Mouse (Mus musculus) gastrocnemius, postnatal 10 days (tissue): ENCODE measurements around the gene Farsb. TPM values are rescaled to one million over a fixed set of nuclear protein-coding genes. Genes with fewer than 3 reads are reported as not detected.
A peak's percentile ranks its signal among the peaks of the same experiment; 100 is the strongest.
"Not testable (repeated sequence)": the region's sequence is repeated elsewhere in the genome, so short reads cannot be mapped to it uniquely, and the experiment has no call there.

Experiments used
- DNase-seq: peaks from one replicate; pipeline ENCODE4 v3.0.0; 2021; ENCODE audit warnings: mixed read lengths
- long read RNA-seq, 2 experiments: library from polyadenylated mRNA; stranded (forward); transcript quantifications; one replicate each; pipeline ENCODE4 v2.0.0; 2021
- total RNA-seq, 2 experiments: library from RNA; stranded (reverse); gene quantifications; 2 replicates each; pipeline ENCODE4 v1.2.3; 2021

Gene Farsb
- total RNA-seq, result 10 to 100 TPM; 46.4 to 48.3 TPM
- long read RNA-seq, experiment 1, transcript Farsb-201 (17 exons, 1,951 nt), result major isoform, 25 of 60 reads
- long read RNA-seq, experiment 1, partial matches to known transcripts, result 7 of 60 reads
- long read RNA-seq, experiment 1, other reads (novel, unspliced or antisense), result 27 of 60 reads
- long read RNA-seq, experiment 2, transcript Farsb-201 (17 exons, 1,951 nt), result major isoform, 25 of 59 reads
- long read RNA-seq, experiment 2, partial matches to known transcripts, result 11 of 59 reads
- long read RNA-seq, experiment 2, other reads (novel, unspliced or antisense), result 23 of 59 reads

DNA sequence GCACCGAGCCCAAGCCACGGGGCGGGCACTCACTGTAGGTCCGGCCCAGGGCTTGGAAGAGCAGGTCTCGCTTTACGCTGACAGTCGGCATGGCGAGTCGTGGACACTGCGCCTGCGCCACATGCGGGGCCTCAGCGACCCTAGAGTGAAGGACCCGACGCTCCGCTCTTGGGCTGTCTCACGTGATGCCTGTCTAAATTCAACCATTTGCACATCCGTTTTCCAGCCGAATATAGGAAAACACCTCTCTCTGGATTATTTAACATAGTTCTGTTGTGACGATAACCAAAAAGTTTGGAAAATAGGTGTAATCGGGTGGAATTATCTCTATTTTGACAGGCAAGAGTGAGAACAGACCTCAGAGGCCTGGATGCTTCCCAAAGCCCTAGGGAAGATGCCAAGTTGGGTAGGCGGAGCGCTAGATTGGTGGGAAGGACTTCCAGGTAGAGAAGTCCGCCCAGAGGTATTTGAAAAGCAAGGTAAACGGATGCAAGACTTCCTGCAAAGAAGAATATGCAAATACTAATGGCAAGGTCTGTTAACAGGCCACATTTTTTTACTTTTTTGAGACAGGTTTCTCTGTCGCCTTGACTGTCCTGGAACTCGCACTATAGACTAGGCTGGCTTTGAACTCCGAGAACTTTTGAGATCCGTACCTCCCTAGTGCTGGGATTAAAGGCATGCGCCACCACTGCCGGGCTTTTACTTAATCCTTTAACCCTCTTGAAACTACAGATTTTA is at the start of gene Farsb:
Gene Farsb, minus strand, starts transcription at position 146 of the 741 bp plus-strand sequence.
- peak; percentile 95 for DNase-seq

DNA sequence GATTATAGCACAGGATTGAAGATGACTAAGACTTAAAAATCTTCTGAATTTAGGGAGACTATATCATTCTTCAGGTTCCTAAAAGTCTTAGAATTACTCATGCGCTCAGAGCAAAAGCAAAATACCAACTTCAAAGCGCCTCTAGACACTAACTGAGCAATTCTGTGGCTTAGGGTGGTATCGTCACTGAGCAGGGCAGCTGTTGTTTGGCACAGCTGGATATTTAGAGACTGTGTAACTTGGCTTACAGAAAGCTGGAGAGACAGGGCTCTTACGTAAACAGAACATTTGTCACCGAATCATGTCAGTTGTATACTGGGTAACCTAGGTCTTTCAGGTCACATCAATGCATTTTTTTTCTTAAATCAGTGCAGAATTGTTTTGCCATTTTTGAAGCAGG is 49.7 kb upstream of the Farsb start:
- no peak for DNase-seq

DNA sequence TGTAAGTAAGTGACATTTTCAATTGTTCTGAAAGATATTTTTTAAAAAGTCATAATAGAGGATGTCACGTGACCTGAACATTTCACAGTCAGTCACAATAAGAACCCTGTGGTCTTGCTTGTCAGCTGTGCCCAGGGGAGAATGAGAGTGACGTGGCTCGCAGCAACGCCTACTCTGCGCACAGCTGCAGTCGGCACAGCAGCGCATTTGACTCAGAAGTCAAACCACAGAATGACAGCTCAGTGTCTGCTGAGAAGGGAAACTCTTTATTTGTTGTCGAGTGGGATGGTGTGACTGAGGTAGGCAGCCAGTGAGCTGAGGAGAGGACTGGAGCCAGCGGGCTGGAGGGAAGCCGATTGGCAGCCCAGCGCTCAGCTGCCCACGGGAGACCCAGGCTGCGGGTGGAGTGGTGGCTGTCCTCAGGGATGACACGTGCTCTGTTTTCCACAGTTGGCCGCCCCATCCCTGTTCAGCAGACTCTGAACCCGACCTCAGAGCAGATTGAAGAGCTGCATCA is 48.9 kb upstream of the Farsb start:
- DNase-seq, result peak; percentile 57

DNA sequence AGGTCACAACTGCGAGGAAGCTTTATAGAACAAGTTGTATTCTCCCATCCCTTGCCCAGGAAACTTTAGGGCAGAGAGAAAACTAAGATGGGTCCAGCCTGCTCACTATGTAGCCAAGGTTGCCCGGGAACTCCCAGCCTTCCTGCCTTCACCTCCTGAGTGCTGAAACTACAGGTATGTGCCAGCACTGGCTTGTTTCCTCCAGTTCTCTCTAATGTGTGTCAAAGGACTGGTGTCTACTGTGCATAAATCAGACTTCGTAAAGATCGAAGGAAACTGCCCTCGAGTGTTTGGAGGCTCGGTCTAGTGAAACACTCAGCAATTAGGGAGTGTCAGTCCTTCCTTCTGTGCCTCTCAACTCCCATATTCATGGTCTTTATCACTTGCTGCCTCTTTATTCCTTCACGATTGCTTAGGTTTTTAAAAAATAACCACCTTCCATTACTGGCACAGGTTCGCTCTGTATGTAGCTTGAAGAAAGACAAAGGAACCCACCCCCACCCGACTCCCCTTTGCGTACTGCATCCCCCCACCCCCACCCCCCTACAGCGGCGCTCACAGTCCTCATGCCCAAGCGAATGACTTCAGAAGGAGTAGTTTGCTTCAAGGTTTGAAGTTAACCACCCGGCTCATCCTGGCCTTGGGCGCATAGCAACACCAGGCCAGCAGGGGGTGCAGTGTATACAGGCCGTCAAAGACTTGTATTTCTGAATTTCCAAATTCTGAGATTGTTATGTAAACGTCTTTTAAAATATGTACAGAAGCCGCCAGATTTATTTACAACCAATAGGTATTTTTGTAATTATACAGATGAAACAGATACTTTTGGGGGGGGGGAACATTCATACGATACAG is 47.8 kb upstream of the Farsb start:
- peak; percentile 84 for DNase-seq

DNA sequence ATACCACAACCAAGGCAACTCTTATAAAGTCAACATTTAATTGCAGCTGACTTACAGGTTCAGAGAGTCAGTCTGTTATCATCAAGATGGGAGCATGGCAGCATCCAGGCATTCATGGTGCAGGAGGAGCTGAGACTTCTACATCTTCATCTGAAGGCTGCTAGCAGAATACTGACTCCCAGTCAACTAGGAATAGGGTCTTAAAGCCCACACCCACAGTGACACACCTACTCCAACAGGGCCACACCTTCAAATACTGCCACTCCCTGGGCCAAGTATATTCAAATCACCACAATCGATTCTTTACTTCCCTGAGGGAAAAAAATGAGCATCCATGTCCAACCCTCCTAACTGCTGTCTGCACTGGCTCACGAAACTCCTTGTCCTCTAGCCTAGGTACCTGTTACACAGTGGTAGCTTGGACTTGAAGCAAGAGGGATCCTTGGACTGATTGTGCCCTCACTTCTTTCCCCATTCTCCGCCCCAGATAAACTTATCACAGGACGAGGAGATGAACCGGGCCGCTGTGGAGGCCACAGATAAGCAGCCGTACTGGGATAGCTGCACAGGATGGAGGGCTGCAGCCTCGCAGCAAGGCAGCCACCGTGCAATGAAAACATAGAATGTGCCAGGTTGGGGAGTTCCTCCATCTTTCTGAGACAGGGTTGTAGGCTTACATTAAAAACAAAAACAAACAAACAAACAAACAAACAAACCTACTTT is 45.9 kb upstream of the Farsb start:
- no peak for DNase-seq

DNA sequence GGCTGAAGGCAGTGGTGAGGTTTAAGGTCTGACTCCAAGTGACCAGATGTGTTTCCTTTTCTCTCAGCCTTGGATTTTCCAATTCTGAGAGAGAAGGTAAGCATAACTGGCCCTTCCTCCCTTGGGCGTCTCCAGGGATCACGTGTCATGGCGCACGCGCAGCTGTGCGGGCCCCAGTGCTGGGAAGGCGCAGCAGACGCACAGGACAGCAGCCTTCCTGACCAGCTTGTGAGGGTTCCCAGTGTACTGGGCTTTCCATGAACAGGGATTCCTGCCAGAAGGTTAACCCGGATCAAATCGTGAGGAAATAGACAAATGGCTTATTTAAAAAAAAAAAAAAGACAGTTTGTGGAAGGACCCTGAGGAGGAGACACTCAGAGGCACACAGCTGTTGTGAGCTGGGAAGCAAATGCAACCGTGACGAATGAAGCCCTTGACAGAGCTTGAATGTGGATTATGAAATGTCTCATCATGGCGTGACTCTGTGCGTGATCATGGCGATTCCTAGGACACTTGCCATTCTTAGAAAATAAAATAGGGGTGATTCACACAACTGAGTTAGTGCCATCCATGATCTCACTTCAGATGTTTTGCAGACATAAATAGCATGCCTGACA is 43.6 kb upstream of the Farsb start:
- DNase-seq, result peak; percentile 41

DNA sequence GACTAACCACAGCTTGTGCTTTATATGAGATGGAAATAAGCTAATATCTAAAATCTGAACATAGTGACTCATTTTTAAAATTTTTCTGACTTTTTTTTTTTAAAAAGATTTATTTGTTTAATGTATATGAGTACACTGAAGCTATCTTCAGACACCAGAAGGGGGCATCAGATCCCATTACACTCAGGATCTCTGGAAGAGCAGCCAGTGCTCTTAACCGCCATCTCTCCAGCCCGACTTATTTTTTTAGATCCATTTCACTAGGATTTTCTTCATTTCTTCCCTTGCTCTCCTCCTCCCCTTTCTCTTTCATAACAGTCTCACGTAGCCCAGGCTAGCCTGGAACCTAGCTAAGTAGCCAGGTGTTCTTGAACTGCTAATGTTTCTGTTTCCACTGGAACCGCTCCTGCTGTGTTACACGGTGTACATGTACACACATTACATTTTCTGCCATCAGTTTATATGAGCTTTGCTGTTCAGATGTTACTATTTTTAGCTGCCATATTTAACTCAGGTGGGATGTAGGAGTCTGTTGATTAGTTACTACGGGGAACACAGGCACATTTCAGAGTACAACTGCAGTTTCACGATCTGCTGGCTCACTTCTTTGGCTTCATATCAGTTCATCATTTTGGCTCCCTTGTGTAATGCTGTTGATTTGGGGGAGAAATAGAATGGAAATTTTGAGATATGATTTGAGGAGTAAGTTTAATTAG is 42.0 kb upstream of the Farsb start:
- no peak for DNase-seq

DNA sequence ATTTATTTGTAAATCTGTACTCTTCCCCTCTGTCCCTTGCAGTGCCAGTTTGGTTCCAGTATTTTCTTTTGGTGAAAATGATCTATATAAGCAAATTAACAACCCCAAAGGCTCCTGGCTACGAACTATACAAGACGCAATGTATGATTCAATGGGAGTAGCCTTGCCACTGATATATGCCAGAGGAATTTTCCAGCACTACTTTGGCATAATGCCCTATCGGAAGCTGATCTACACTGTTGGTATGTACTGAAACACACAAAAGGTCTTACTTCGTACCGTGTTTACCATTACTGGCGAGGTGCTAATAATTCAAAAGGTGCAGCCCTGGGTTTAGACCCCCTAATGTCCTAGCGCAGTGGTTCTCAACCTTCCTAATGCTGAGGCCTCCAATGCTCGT is 40.3 kb upstream of the Farsb start:
- no peak for DNase-seq

DNA sequence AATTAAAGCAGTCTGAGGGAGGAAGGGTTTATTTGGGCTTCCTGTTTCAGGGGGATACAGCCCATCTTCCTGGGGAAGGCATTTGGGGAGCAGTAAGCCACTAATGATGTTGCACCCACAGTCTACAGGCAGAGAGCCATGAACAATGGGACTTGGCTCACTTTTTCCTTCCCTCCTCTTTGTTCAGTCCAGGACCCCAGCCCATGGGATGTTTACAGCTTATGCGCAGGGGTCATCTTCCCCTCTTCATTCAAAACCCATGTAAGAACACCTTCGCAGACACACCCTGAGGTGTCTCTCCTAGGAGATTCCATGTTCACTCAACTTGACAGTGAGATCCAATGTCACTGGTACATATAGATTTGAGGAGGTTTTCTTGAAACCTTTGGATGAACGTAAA is 39.7 kb upstream of the Farsb start:
- no peak for DNase-seq

DNA sequence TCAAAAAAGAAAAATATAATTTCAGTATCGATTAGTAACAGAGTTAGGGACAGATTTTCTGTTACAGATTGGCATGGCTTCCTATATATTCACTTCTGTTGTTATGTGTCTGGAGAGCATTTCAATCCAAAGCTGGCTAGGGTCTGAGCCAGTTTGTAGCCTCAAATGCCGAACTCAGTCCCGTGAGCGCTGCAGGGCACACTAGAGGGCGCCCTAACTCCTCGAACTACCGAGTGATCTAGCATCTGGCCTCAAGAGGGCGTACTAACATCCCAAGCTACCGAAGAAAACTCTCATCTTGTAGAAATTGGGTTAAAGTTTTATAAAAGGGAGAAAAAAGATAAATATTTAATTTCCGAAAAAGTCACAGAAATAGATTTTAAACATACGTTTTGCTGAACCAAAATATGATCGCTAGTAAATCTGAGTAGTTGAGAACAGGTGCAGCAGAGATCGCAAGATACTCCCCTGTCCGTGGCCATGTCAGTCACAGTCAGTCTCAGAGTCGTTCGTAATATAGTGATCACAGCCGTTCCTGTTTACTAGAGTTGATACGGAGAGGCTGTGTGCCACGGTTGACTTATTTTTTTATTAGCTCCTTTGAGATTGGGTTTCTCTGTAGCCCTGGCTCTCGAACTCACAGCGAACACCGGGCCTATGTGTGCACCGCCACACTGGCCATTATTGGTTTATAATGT is 36.6 kb upstream of the Farsb start:
- peak; percentile 76 for DNase-seq

DNA sequence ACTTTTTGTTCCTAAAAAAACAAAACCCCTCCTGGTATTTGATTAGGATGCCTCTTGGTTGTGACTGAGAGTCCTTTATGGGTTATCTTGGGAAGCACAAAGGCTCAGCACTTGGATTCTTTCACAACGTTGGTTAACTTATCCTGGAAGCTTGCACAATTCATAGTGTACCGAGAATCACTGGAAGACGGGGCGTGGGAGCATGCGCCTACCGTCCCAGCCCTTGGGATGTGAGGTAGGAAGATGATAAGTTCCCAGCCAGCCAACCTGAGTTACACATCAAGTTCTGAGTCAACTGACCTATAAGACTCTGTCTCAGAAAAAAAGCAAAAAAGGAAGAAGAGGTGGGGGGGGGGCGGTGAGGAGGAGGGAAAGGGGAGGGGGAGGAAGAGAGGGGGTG is 30.2 kb upstream of the Farsb start:
- DNase-seq, result no peak

DNA sequence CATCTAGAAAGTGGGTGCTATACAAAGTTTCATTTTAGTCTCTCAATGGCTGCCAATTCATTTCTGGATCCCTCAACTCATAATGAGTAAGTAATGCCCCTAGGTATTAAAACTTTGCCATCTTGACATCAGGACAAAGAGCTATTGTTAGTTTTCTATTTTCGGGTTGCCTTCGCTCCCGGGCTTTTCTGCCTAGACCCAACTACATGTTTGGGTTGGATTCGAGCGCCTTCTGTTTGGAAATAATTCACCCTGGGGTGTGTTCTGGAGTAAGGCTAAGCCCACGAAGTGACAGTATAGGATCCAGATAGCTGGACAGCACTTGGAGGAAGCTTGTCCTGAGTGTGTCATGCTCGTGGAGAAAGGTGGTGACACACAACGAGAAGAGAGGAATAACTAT is 24.1 kb upstream of the Farsb start:
- no peak for DNase-seq

DNA sequence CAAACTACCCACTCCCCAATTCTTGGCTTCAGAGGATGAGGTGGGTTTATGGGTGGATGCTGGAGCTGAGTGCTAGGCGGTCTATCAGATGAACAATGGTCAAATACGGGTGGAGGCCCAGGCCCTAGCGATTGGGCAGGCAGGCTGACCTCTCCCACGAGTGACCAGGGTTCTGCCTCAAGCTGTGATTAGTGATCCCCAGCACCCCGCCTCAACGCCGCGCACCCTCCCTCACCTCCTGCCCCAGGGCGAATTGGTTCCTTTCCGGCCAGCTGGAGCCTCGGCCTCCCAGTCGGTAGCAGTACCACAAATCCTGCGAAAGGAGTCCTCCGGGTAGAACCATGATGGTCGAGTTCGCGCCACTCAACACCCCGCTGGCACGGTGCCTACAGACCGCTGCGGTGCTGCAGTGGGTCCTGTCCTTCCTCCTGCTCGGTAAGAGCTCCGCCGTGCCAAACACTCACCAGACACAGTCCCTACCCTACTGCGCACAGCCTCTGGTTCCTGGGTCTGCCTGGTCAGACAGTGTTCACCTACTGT is 23.0 kb upstream of the Farsb start, which contains the start of gene BC035947:
Gene BC035947, minus strand, starts transcription at position 538 of the 540 bp plus-strand sequence.
- DNase-seq, result peak; percentile 42

DNA sequence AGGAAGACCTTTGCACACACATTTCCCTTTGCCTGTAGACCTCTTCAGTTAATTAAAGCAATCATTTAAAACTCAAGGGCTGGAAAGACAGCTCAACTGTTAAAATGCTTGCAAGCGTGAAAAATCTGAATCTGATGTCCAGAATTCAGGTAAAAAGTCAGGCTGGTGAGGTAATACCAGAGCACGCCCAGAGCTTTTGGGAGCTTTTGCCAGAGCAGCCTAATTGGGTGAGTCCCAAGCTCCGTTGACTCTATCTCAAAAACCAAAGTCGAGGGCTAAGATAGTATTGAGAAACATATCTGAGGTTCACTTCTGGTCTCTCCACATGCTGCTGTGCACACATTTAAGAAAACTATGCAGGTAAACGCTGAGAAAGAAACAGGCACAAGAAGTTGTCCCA is 22.2 kb upstream of the Farsb start, which contains the start of gene Mogat1:
Gene Mogat1, plus strand, starts transcription at position 130 of the 400 bp plus-strand sequence.
- DNase-seq, result no peak

DNA sequence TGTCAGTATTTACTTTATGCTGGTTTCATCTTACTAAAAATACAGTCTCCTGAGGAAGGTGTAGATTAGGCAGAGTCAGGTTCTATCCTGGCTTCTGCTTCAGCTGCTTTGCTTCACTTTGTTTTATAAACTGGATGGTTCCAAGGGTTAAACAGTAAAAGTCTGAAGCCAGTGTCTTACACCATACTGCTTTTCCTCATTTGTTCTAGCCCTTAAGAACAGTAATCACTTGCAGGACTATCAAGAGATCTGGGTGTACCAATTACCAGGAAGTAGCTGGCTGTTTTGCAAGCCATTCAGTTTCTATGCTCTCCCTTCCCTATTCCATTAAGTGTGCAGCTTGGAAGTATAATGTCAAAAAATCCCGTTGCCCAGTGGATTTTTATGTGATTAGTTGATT is 18.4 kb upstream of the Farsb start:
- DNase-seq, result no peak

DNA sequence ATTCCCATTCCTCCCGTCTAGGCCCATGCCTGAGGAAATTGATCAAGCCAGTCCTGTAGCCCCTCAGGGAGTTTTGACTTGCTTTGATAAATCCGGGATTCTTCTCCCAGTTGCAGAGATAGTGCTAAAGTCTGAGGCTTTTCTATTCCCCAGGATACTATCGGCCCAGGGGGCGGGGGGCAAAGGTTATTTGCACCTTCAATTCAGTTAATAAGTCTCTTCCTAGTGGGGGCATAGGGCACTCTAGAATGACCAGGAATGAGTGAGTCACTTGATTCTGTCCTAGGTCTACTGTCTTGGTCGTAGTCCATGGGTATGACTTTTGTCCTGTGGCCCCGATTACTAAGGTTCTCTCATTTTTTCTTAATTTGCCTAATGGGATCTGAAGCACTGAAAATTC is 13.8 kb upstream of the Farsb start:
- no peak for DNase-seq

DNA sequence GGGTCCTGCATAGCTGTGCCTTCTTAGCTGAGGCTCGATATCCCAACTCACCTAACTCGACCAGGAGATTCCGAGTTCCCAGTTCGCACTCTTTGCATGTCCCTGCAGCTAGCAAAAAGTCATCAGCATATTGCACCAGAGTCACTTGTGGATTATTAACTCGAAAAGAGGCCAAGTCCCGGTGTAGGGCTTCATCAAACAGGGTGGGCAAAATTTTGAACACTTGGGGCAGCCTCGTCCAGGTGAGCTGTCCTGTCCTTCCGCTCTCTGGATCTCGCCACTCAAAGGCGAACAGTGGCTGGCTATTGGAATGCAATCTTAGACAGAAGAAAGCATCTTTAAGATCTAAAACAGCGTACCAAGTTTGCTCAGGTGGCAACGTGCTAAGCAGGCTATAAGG is 13.2 kb upstream of the Farsb start:
- DNase-seq, result not testable (repeated sequence)

DNA sequence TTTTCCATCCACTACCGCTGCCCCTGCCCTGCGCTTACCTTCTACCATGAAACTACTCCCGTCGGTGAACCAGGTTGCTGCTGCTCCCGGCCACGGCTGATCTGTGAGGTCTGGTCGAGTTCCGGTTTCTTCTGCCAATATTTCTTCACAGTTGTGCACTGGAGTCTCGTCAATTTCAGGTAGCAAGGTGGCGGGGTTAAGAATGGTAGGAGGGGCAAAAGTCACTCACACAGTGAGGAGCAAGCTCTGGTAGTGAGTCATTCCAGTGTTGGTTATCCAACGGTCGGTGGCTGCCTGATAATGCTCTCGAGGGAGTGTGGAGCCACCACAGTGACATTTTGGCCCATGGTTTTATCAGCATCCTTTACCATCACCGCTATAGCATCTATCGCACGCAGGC is 12.3 kb upstream of the Farsb start:
- DNase-seq, result no peak

DNA sequence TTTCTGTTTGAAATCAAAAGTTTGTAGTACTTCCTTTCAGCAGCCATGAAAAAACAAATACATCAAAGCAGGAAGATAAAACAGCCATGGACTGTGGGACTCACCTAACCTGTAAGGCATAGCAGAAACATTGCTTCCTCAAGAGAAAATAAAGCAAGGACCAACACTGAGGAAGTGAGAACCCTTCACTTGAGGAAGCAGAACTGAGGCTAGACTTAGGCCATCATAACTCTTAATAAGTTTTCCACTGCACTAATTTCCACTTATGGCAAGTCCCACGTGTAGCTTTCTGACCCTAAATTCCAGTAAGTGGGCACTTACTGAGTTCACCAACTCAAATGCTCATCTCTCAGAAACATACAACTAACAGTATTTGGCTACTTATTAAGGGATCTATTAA is 1.4 kb upstream of the Farsb start:
- no peak for DNase-seq

DNA sequence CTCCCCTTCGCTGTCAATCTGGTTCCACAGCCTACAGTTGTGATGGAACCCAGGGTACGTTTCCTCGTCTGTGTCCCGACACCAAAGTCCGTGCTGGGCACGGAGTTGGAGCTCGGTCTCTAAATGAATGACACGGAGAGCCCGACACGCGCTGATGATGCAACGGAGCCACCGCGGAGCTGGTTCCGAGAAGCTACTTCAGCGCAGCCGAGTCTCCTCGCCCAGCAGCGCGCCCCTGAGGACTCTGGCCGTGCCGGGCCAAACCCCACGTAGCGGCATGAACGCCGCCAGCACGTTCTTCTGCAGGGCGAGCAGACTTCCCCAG is 308 bp downstream of the Farsb start:
- no peak for DNase-seq
